14 mouse cellular contexts compared by ENCODE assay signal in the genomic region with DNA sequence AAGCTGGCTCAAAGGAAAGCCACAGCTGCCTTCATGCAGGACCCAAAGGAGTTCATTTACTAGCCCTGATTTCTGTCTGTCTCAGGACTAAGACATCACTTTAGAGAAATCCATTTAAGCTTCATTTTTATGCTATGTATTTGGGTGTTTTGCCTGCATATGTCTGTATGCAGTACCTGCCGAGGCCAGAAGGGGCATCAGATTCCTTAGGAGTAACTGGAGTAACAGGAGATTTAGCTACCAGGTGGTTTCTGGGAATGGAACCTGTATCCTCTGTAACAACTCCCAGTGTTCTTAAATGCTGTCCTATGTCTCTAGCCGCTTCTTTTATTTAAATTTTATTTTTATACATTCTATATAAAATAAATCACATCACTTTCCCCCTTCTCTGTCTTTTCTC. TPM values are rescaled to one million over a fixed set of nuclear protein-coding genes. Genes with fewer than 3 reads are reported as not detected.
DNase-seq lines count a peak whose midpoint lies in the region; ATAC-seq and TF ChIP-seq lines count a peak whose summit lies in the region.
"Had no signal": no experiment of that assay in that cellular context is flagged by ENCODE, and none has a peak within 500 bp of the region (broad histone marks: within the 10 kb centered on the region; RNA-seq: fewer than 3 reads in every experiment).

No protein-coding gene starts in this region.

- no peak for TF ChIP-seq EP300 in heart, adult 2 months (IDR thresholded peaks at IDR 0.05; ENCODE audit: insufficient read depth, low read depth, low read length)

- intact Hi-C loops in heart, adult 2 months (cut with DNase I): no loop called here

- WGBS in heart, adult 2 months: 46% methylated on average over 2 of the region's 2 CpGs
- WGBS in midbrain, postnatal 0 days: 68% methylated on average over 2 of the region's 2 CpGs
- WGBS in midbrain, embryonic 14.5 days: 68% methylated on average over 2 of the region's 2 CpGs

- no peak for TF ChIP-seq POLR2A in heart, adult 2 months (IDR thresholded peaks at IDR 0.05; ENCODE audit: insufficient read depth, low read depth, low read length)

- TF ChIP-seq CTCF in heart, adult 2 months (IDR thresholded peaks at IDR 0.05): peak; percentile 50
- TF ChIP-seq CTCF in midbrain, postnatal 0 days (IDR thresholded peaks at IDR 0.05): 0 out of 2 replicates have a peak, but pooled peaks have one; percentile 12

- H3K4me1 ChIP-seq in heart, adult 2 months (ENCODE audit: control insufficient read depth, insufficient read depth, low read length): no peaks in the 10 kb centered on the region
- H3K4me1 ChIP-seq in midbrain, postnatal 0 days (ENCODE audit: insufficient read depth, low read length): no peaks in the 10 kb centered on the region
- H3K4me1 ChIP-seq in midbrain, embryonic 14.5 days (ENCODE audit: control insufficient read depth, insufficient read depth, low read length): no peaks in the 10 kb centered on the region
- H3K4me1 ChIP-seq: hindbrain, embryonic 13.5 days had no signal

- H3K27me3 ChIP-seq in heart, adult 2 months (ENCODE audit: control insufficient read depth, insufficient read depth, low read length): no peaks in the 10 kb centered on the region
- no peaks in the 10 kb centered on the region for H3K27me3 ChIP-seq in midbrain, postnatal 0 days (ENCODE audit: insufficient read depth, low read length)
- H3K27me3 ChIP-seq in midbrain, embryonic 14.5 days (ENCODE audit: control insufficient read depth, insufficient read depth, low read length): no peaks in the 10 kb centered on the region
- H3K27me3 ChIP-seq: hindbrain, embryonic 13.5 days had no signal

- no peak overlapping the region for H3K4me2 ChIP-seq in midbrain, postnatal 0 days (ENCODE audit: low read depth, low read length, poor library complexity, severe bottlenecking)
- no peak overlapping the region for H3K4me2 ChIP-seq in midbrain, embryonic 14.5 days (ENCODE audit: low read length)
- H3K4me2 ChIP-seq: hindbrain, embryonic 13.5 days had no signal

- H3K9me3 ChIP-seq in midbrain, postnatal 0 days (ENCODE audit: low read length): no peaks in the 10 kb centered on the region
- H3K9me3 ChIP-seq in midbrain, embryonic 14.5 days (ENCODE audit: control insufficient read depth, low read length): peaks cover 10% of the 10 kb centered on the region

- no peak overlapping the region for H3K9ac ChIP-seq in heart, adult 2 months (ENCODE audit: low read depth, low read length)
- no peak overlapping the region for H3K9ac ChIP-seq in midbrain, postnatal 0 days (replicated peaks; ENCODE audit: low read length, poor library complexity, severe bottlenecking)
- H3K9ac ChIP-seq in midbrain, embryonic 14.5 days (replicated peaks; ENCODE audit: low read length): no peak overlapping the region
- H3K9ac ChIP-seq: hindbrain, embryonic 13.5 days had no signal

- no peaks in the 10 kb centered on the region for H3K79me2 ChIP-seq in heart, adult 2 months (replicated peaks; ENCODE audit: control insufficient read depth, insufficient read depth, low read length)

- ATAC-seq in midbrain, postnatal 0 days (ENCODE audit: low FRiP score): no peak
- no peak for ATAC-seq in midbrain, embryonic 14.5 days (ENCODE audit: low FRiP score, low TSS enrichment)
- no peak for ATAC-seq in frontal cortex, adult (ENCODE audit: low TSS enrichment)
- ATAC-seq: midbrain, embryonic 16.5 days had no signal

- no peaks in the 10 kb centered on the region for H3K36me3 ChIP-seq in heart, adult 2 months (ENCODE audit: control insufficient read depth, insufficient read depth, low read length)
- H3K36me3 ChIP-seq in midbrain, postnatal 0 days (ENCODE audit: insufficient read depth, low read length): no peaks in the 10 kb centered on the region
- H3K36me3 ChIP-seq in midbrain, embryonic 14.5 days (ENCODE audit: control insufficient read depth, insufficient read depth, low read length): no peaks in the 10 kb centered on the region

- DNase-seq in heart, adult 2 months: no peak
- no peak for DNase-seq in heart, adult 11 months
- no peak for DNase-seq in midbrain, postnatal 0 days (ENCODE audit: low spot score)
- DNase-seq in midbrain, embryonic 14.5 days: no peak
- DNase-seq in c-Kit-positive CD71-positive TER-119-negative erythroid progenitor cells, embryonic 14.5 days (ENCODE audit: low read depth): peak; percentile 17
- peak; percentile 22 to 26 for DNase-seq in thymus, postnatal 36 days
- DNase-seq in embryo, embryonic 9.5 days (ENCODE audit: extremely low spot score): no peak
- DNase-seq: adrenal gland, postnatal 14 days; cerebellum, adult 9-11 months; gastrocnemius, postnatal 14 days had no signal

- H3K27ac ChIP-seq in heart, adult 2 months: no peak overlapping the region
- H3K27ac ChIP-seq in midbrain, postnatal 0 days (ENCODE audit: low read depth, low read length): no peak overlapping the region
- no peak overlapping the region for H3K27ac ChIP-seq in midbrain, embryonic 14.5 days (replicated peaks; ENCODE audit: low read depth, low read length)
- H3K27ac ChIP-seq: hindbrain, embryonic 13.5 days had no signal

- no peak overlapping the region for H3K4me3 ChIP-seq in heart, adult 2 months
- no peak overlapping the region for H3K4me3 ChIP-seq in midbrain, postnatal 0 days (ENCODE audit: low read depth, low read length)
- no peak overlapping the region for H3K4me3 ChIP-seq in midbrain, embryonic 14.5 days (replicated peaks; ENCODE audit: low read depth, low read length)
- H3K4me3 ChIP-seq: erythroblast, embryonic 14.5 days; hindbrain, embryonic 13.5 days had no signal

RNA-seq across cellular contexts. Expression of gene Zfp950, which starts 30.5 kb away (rescaled TPM):
- total RNA-seq in heart, adult 2 months (2021): 10 to 100 TPM in 1 of 2 experiments, 1 to 10 TPM in 1; 7.3 to 10.5 TPM
- polyA plus RNA-seq in heart, adult 2 months (2012; rRNA removed): 4.7 and 10.2 TPM in 2 replicates
- total RNA-seq in midbrain, postnatal 0 days (2014; rRNA removed): 16.5 and 21.8 TPM in 2 replicates
- polyA plus RNA-seq in midbrain, postnatal 0 days (2015; fragmentation: Nextera tagmentation; extraction: Ambion mirVana): 29.3 and 35.7 TPM in 2 replicates
- 42.6 and 48.6 TPM in 2 replicates for polyA plus RNA-seq in midbrain, embryonic 14.5 days (2014; fragmentation: Nextera tagmentation; extraction: Ambion mirVana)

Comparison
In these comparisons a context has a peak if more than half of its experiments do, and no peak if none do; other contexts are left out.
1. DNase-seq: peak in c-Kit-positive CD71-positive TER-119-negative erythroid progenitor cells, embryonic 14.5 days (single experiment) and thymus, postnatal 36 days (2 of 2); none in heart, adult 2 months (0 of 2), heart, adult 11 months (single experiment), midbrain, postnatal 0 days (single experiment), midbrain, embryonic 14.5 days (single experiment) and embryo, embryonic 9.5 days (single experiment).